Mouse (Mus musculus): ENCODE results near the gene Smchd1.

DNA sequence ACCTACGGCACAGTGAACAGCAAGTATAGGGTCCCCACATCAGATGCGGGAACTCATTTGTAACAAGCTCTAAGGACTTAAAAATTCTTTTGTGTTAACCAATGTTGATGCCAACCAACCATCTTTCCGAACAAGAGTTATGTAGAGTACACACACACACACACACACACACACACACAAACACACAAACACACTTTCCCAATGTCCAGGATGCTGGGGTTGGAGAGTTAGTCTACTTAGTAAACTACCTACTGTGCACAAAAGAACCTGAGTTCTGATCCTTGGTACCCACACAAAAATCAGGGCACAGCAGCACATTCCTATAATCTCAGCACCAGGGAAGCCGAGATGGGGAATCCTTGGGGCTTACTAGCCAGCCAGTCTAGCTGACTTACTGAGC is 157.6 kb downstream of the Smchd1 start:
- TF ChIP-seq CTCF (IDR thresholded peaks at IDR 0.05; ENCODE audit: low read depth, low read length) (no peak), POLR2A (IDR thresholded peaks at IDR 0.05; ENCODE audit: insufficient read depth, low read length) (no peak), EP300 (IDR thresholded peaks at IDR 0.05; ENCODE audit: insufficient read depth, low read depth, low read length) (no peak)
